ENCODE assay signal across 8 mouse cellular contexts in genomic region chr4:45949109-45949848, GRCm38 (mm10). TPM values are rescaled to one million over a fixed set of nuclear protein-coding genes. Genes with fewer than 3 reads are reported as not detected.
A peak's percentile ranks its signal among the peaks of the same experiment; 100 is the strongest.
DNase-seq lines count a peak whose midpoint lies in the region; ATAC-seq and TF ChIP-seq lines count a peak whose summit lies in the region.

No protein-coding gene starts in this region.

- no peak for TF ChIP-seq CTCF in liver, postnatal 0 days (IDR thresholded peaks at IDR 0.05; ENCODE audit: low read depth)

- H3K4me1 ChIP-seq in intestine, embryonic 16.5 days (ENCODE audit: control insufficient read depth, insufficient read depth, low read length) = no peaks in the 10 kb centered on the region; the same call in 1 of the 2 replicates
- 0 out of 2 replicates have a peak, but pooled peaks cover 4% of the 10 kb centered on the region for H3K4me1 ChIP-seq in intestine, embryonic 15.5 days (replicated peaks)
- peaks cover 8% of the 10 kb centered on the region for H3K4me1 ChIP-seq in liver, postnatal 0 days (ENCODE audit: insufficient read depth)
- H3K4me1 ChIP-seq in forebrain, embryonic 16.5 days (replicated peaks; ENCODE audit: control insufficient read depth, insufficient read depth, low read length) = no peaks in the 10 kb centered on the region

- ATAC-seq in intestine, embryonic 16.5 days = peak; percentile 49; the same call in 1 of the 2 replicates
- no peak for ATAC-seq in intestine, embryonic 15.5 days
- ATAC-seq in liver, postnatal 0 days = peak; percentile 74
- ATAC-seq in forebrain, embryonic 16.5 days = no peak

- H3K4me3 ChIP-seq in intestine, embryonic 16.5 days (ENCODE audit: low read length) = no peak overlapping the region
- H3K4me3 ChIP-seq in intestine, embryonic 15.5 days (replicated peaks) = no peak overlapping the region
- 0 out of 2 replicates have a peak overlapping the region, but pooled peaks have one; percentile 19 for H3K4me3 ChIP-seq in liver, postnatal 0 days (ENCODE audit: low read depth, low read length)
- no peak overlapping the region for H3K4me3 ChIP-seq in forebrain, embryonic 16.5 days (replicated peaks; ENCODE audit: low read length)

- H3K27me3 ChIP-seq in intestine, embryonic 16.5 days (replicated peaks; ENCODE audit: control insufficient read depth, insufficient read depth, low read length) = no peaks in the 10 kb centered on the region
- H3K27me3 ChIP-seq in intestine, embryonic 15.5 days (replicated peaks) = no peaks in the 10 kb centered on the region
- no peaks in the 10 kb centered on the region for H3K27me3 ChIP-seq in liver, postnatal 0 days (ENCODE audit: insufficient read depth, low read length)
- H3K27me3 ChIP-seq in forebrain, embryonic 16.5 days (replicated peaks; ENCODE audit: control insufficient read depth, insufficient read depth, low read length) = no peaks in the 10 kb centered on the region

- WGBS in intestine, embryonic 16.5 days = 83% methylated on average over 7 of the region's 7 CpGs
- 80% methylated on average over 7 of the region's 7 CpGs for WGBS in intestine, embryonic 15.5 days
- WGBS in liver, postnatal 0 days (ENCODE audit: insufficient replicate concordance) = 29% methylated on average over 7 of the region's 7 CpGs
- WGBS in forebrain, embryonic 16.5 days = 89% methylated on average over 7 of the region's 7 CpGs

- no peak overlapping the region for H3K27ac ChIP-seq in intestine, embryonic 16.5 days (ENCODE audit: low read length)
- H3K27ac ChIP-seq in intestine, embryonic 15.5 days = no peak overlapping the region
- peak overlapping the region; percentile 62 for H3K27ac ChIP-seq in liver, postnatal 0 days (ENCODE audit: low read depth)
- no peak overlapping the region for H3K27ac ChIP-seq in forebrain, embryonic 16.5 days (ENCODE audit: low read length)

- peak; percentile 18 for DNase-seq in adipocyte (ENCODE audit: low spot score)
- DNase-seq in liver, postnatal 0 days = peak; percentile 48
- peak; percentile 8 for DNase-seq in spleen, adult 12 weeks (ENCODE audit: low spot score)
- DNase-seq in embryo, embryonic 9.5 days (ENCODE audit: extremely low spot score) = no peak
- no peak for DNase-seq in cerebellum, postnatal 14 days

- no peaks in the 10 kb centered on the region for H3K9me3 ChIP-seq in intestine, embryonic 16.5 days (ENCODE audit: control insufficient read depth, low read length)
- no peaks in the 10 kb centered on the region for H3K9me3 ChIP-seq in intestine, embryonic 15.5 days
- H3K9me3 ChIP-seq in liver, postnatal 0 days (ENCODE audit: low read length) = no peaks in the 10 kb centered on the region
- no peaks in the 10 kb centered on the region for H3K9me3 ChIP-seq in forebrain, embryonic 16.5 days (ENCODE audit: control insufficient read depth, low read length)

- no peaks in the 10 kb centered on the region for H3K36me3 ChIP-seq in intestine, embryonic 16.5 days (ENCODE audit: control insufficient read depth, insufficient read depth, low read length)
- no peaks in the 10 kb centered on the region for H3K36me3 ChIP-seq in intestine, embryonic 15.5 days
- no peaks in the 10 kb centered on the region for H3K36me3 ChIP-seq in liver, postnatal 0 days (replicated peaks; ENCODE audit: insufficient read depth, low read length)
- no peaks in the 10 kb centered on the region for H3K36me3 ChIP-seq in forebrain, embryonic 16.5 days (ENCODE audit: control insufficient read depth, insufficient read depth)

- H3K9ac ChIP-seq in intestine, embryonic 16.5 days (ENCODE audit: low read depth, low read length) = no peak overlapping the region
- no peak overlapping the region for H3K9ac ChIP-seq in intestine, embryonic 15.5 days
- H3K9ac ChIP-seq in liver, postnatal 0 days (replicated peaks) = no peak overlapping the region
- no peak overlapping the region for H3K9ac ChIP-seq in forebrain, embryonic 16.5 days (replicated peaks; ENCODE audit: low read depth, low read length)

- no peak for TF ChIP-seq EP300 in liver, postnatal 0 days (IDR thresholded peaks at IDR 0.05; ENCODE audit: low read depth)

- H3K4me2 ChIP-seq in intestine, embryonic 16.5 days (ENCODE audit: low read depth, low read length) = no peak overlapping the region
- no peak overlapping the region for H3K4me2 ChIP-seq in intestine, embryonic 15.5 days (replicated peaks)
- peak overlapping the region; percentile 22; the same call in 1 of the 2 replicates for H3K4me2 ChIP-seq in liver, postnatal 0 days (ENCODE audit: low read depth, low read length)
- no peak overlapping the region for H3K4me2 ChIP-seq in forebrain, embryonic 16.5 days (ENCODE audit: low read length)

RNA-seq across cellular contexts. Expression of gene Tdrd7, which starts 15.9 kb away (rescaled TPM):
- polyA plus RNA-seq in intestine, embryonic 16.5 days (2015; fragmentation: Nextera tagmentation; extraction: Ambion mirVana) = 31.5 and 36.6 TPM in 2 replicates
- polyA plus RNA-seq in intestine, embryonic 15.5 days (2015; fragmentation: Nextera tagmentation; extraction: Ambion mirVana) = 27.1 and 29.0 TPM in 2 replicates
- 15.4 and 15.8 TPM in 2 replicates for polyA plus RNA-seq in liver, postnatal 0 days (2015; fragmentation: Nextera tagmentation; extraction: Ambion mirVana)
- 19.3 and 20.9 TPM in 2 replicates for polyA plus RNA-seq in forebrain, embryonic 16.5 days (2015; fragmentation: Nextera tagmentation; extraction: Ambion mirVana)

RNA-seq across cellular contexts. Expression of gene Ccdc180, which starts 59.2 kb away (rescaled TPM):
- polyA plus RNA-seq in intestine, embryonic 16.5 days (2015; fragmentation: Nextera tagmentation; extraction: Ambion mirVana) = 0.15 and 0.16 TPM in 2 replicates
- 0.06 and 0.14 TPM in 2 replicates for polyA plus RNA-seq in intestine, embryonic 15.5 days (2015; fragmentation: Nextera tagmentation; extraction: Ambion mirVana)
- 0.16 and 0.18 TPM in 2 replicates for polyA plus RNA-seq in liver, postnatal 0 days (2015; fragmentation: Nextera tagmentation; extraction: Ambion mirVana)
- 0.30 and 0.35 TPM in 2 replicates for polyA plus RNA-seq in forebrain, embryonic 16.5 days (2015; fragmentation: Nextera tagmentation; extraction: Ambion mirVana)

Comparison
In these comparisons a context has a peak if more than half of its experiments do, and no peak if none do; other contexts are left out.
1. ATAC-seq: peak in intestine, embryonic 16.5 days (single experiment) and liver, postnatal 0 days (single experiment); none in intestine, embryonic 15.5 days (single experiment) and forebrain, embryonic 16.5 days (single experiment).
2. DNase-seq: peak in adipocyte (single experiment), liver, postnatal 0 days (single experiment) and spleen, adult 12 weeks (single experiment); none in embryo, embryonic 9.5 days (single experiment) and cerebellum, postnatal 14 days (0 of 2).